Mouse (Mus musculus) C2C12 (cell line): ENCODE data around the gene Hnrnpa1.

Experiments used
- CEBPB ChIP-seq: IDR thresholded peaks from one replicate; pipeline ENCODE4 v1.6.1; 2011; ENCODE audit warnings: low read depth, mild to moderate bottlenecking, control low read depth, moderate library complexity
- CTCF ChIP-seq: IDR thresholded peaks from one replicate; pipeline ENCODE4 v1.5.1; 2011; ENCODE audit not compliant: control insufficient read depth, insufficient read depth, insufficient read length
- MAX ChIP-seq: IDR thresholded peaks from one replicate; pipeline ENCODE4 v1.6.1; 2011; ENCODE audit warnings: mild to moderate bottlenecking, control low read depth

DNA sequence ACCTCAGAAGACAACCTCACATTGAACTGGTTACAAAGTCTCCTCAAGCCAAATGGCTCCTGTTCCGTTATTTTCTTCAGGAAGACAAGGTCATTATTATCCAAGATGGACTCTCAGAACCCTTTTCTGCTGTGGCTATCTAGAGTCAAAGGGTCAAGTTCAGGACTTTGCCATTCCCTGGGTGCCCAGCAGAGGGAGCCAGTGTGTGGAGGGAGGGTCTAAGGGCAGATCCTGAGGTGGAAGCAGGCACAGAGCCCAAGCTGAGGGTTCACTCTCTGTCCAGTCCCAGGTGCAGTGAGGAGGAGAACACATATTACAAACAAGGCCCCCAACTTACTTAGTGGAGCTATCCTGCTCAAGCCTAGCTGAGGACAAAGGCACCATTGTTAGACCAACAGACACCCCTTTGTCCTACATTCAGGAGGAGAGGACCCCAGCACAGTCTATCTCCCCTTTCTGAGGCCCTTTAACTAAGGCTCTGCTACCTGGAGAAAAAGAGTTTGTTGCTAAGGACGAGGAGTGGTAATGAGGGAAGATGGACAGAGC lies 10.0 kb downstream of the Hnrnpa1 start:
- TF ChIP-seq CTCF (peak; percentile 83), CEBPB (no peak), MAX (no peak)
